Mouse (Mus musculus): ENCODE data around the gene Cdh23. TPM values are rescaled to one million over a fixed set of nuclear protein-coding genes. Genes with fewer than 3 reads are reported as not detected.

Gene Cdh23
- polyA plus RNA-seq, 1 experiment from 2014 or later = 0.26 TPM

- no peaks in the 10 kb centered on the region for H3K36me3 ChIP-seq (ENCODE audit: control insufficient read depth, insufficient read depth)
- no peak for ATAC-seq
- H3K27me3 ChIP-seq (replicated peaks; ENCODE audit: control insufficient read depth, insufficient read depth, low read length) = peaks cover 46% of the 10 kb centered on the region
- no peak overlapping the region for H3K9ac ChIP-seq (ENCODE audit: low read depth, low read length)
- 0 out of 2 replicates have a peak, but pooled peaks cover 2% of the 10 kb centered on the region for H3K4me1 ChIP-seq (replicated peaks; ENCODE audit: control insufficient read depth, insufficient read depth, low read length)
- WGBS = 5% methylated on average over 50 of the region's 50 CpGs
- no peak for TF ChIP-seq CTCF (IDR thresholded peaks at IDR 0.05; ENCODE audit: low read depth)
- peak overlapping the region; percentile 98 for H3K4me2 ChIP-seq (replicated peaks; ENCODE audit: low read depth)
- no peak overlapping the region for H3K27ac ChIP-seq (ENCODE audit: low read depth, low read length)
- H3K9me3 ChIP-seq (ENCODE audit: control insufficient read depth) = no peaks in the 10 kb centered on the region
- H3K4me3 ChIP-seq (ENCODE audit: low read depth, low read length) = peak overlapping the region; percentile 54
These were observed 10.3 kb downstream of the Cdh23 start for GRCm38 (mm10) chr10:60685764-60686640.

GRCm38 (mm10) chr10:60678926-60679325 is 17.4 kb downstream of the Cdh23 start:
- Histone ChIP-seq H3K4me2 (replicated peaks; ENCODE audit: low read depth) (no peak overlapping the region), H3K9me3 (ENCODE audit: control insufficient read depth) (no peaks in the 10 kb centered on the region), H3K4me3 (ENCODE audit: low read depth, low read length) (no peak overlapping the region), H3K27me3 (replicated peaks; ENCODE audit: control insufficient read depth, insufficient read depth, low read length) (no peaks in the 10 kb centered on the region), H3K4me1 (replicated peaks; ENCODE audit: control insufficient read depth, insufficient read depth, low read length) (no peaks in the 10 kb centered on the region), H3K9ac (ENCODE audit: low read depth, low read length) (no peak overlapping the region), H3K27ac (ENCODE audit: low read depth, low read length) (no peak overlapping the region), H3K36me3 (ENCODE audit: control insufficient read depth, insufficient read depth) (no peaks in the 10 kb centered on the region)
- no peak for TF ChIP-seq CTCF (IDR thresholded peaks at IDR 0.05; ENCODE audit: low read depth)
- WGBS = 84% methylated on average over 3 of the region's 3 CpGs
- no peak for ATAC-seq

- Histone ChIP-seq H3K27ac (ENCODE audit: low read depth, low read length) (no peak overlapping the region), H3K27me3 (replicated peaks; ENCODE audit: control insufficient read depth, insufficient read depth, low read length) (no peaks in the 10 kb centered on the region), H3K36me3 (ENCODE audit: control insufficient read depth, insufficient read depth) (no peaks in the 10 kb centered on the region), H3K4me3 (ENCODE audit: low read depth, low read length) (no peak overlapping the region), H3K4me2 (replicated peaks; ENCODE audit: low read depth) (no peak overlapping the region), H3K9me3 (ENCODE audit: control insufficient read depth) (no peaks in the 10 kb centered on the region), H3K4me1 (replicated peaks; ENCODE audit: control insufficient read depth, insufficient read depth, low read length) (no peaks in the 10 kb centered on the region), H3K9ac (ENCODE audit: low read depth, low read length) (no peak overlapping the region)
- ATAC-seq = no peak
- TF ChIP-seq CTCF (IDR thresholded peaks at IDR 0.05; ENCODE audit: low read depth) = no peak
- 63% methylated on average over 4 of the region's 4 CpGs for WGBS
These were observed 19.0 kb downstream of the Cdh23 start for GRCm38 (mm10) chr10:60677319-60677718.

GRCm38 (mm10) chr10:60670166-60670565 is 26.1 kb downstream of the Cdh23 start:
- H3K9me3 ChIP-seq (ENCODE audit: control insufficient read depth) = no peaks in the 10 kb centered on the region
- no peak overlapping the region for H3K4me3 ChIP-seq (ENCODE audit: low read depth, low read length)
- no peak for TF ChIP-seq CTCF (IDR thresholded peaks at IDR 0.05; ENCODE audit: low read depth)
- no peak overlapping the region for H3K27ac ChIP-seq (ENCODE audit: low read depth, low read length)
- WGBS = 52% methylated on average over 8 of the region's 8 CpGs
- no peaks in the 10 kb centered on the region for H3K36me3 ChIP-seq (ENCODE audit: control insufficient read depth, insufficient read depth)
- H3K9ac ChIP-seq (ENCODE audit: low read depth, low read length) = no peak overlapping the region
- ATAC-seq = no peak
- no peak overlapping the region for H3K4me2 ChIP-seq (replicated peaks; ENCODE audit: low read depth)
- no peaks in the 10 kb centered on the region for H3K27me3 ChIP-seq (replicated peaks; ENCODE audit: control insufficient read depth, insufficient read depth, low read length)
- H3K4me1 ChIP-seq (replicated peaks; ENCODE audit: control insufficient read depth, insufficient read depth, low read length) = no peaks in the 10 kb centered on the region

GRCm38 (mm10) chr10:60668591-60668990 is 27.7 kb downstream of the Cdh23 start:
- Histone ChIP-seq H3K36me3 (ENCODE audit: control insufficient read depth, insufficient read depth) (no peaks in the 10 kb centered on the region), H3K4me3 (ENCODE audit: low read depth, low read length) (no peak overlapping the region), H3K9me3 (ENCODE audit: control insufficient read depth) (no peaks in the 10 kb centered on the region), H3K4me2 (replicated peaks; ENCODE audit: low read depth) (no peak overlapping the region), H3K4me1 (replicated peaks; ENCODE audit: control insufficient read depth, insufficient read depth, low read length) (no peaks in the 10 kb centered on the region), H3K27me3 (replicated peaks; ENCODE audit: control insufficient read depth, insufficient read depth, low read length) (no peaks in the 10 kb centered on the region), H3K27ac (ENCODE audit: low read depth, low read length) (no peak overlapping the region), H3K9ac (ENCODE audit: low read depth, low read length) (no peak overlapping the region)
- ATAC-seq = no peak
- WGBS = 86% methylated on average over 3 of the region's 3 CpGs
- TF ChIP-seq CTCF (IDR thresholded peaks at IDR 0.05; ENCODE audit: low read depth) = no peak

GRCm38 (mm10) chr10:60660986-60661385 is 35.3 kb downstream of the Cdh23 start:
- no peak overlapping the region for H3K27ac ChIP-seq (ENCODE audit: low read depth, low read length)
- no peaks in the 10 kb centered on the region for H3K4me1 ChIP-seq (replicated peaks; ENCODE audit: control insufficient read depth, insufficient read depth, low read length)
- no peak for TF ChIP-seq CTCF (IDR thresholded peaks at IDR 0.05; ENCODE audit: low read depth)
- WGBS = 82% methylated on average over 9 of the region's 9 CpGs
- no peaks in the 10 kb centered on the region for H3K36me3 ChIP-seq (ENCODE audit: control insufficient read depth, insufficient read depth)
- ATAC-seq = no peak
- H3K4me2 ChIP-seq (replicated peaks; ENCODE audit: low read depth) = no peak overlapping the region
- no peak overlapping the region for H3K4me3 ChIP-seq (ENCODE audit: low read depth, low read length)
- H3K9ac ChIP-seq (ENCODE audit: low read depth, low read length) = no peak overlapping the region
- no peaks in the 10 kb centered on the region for H3K27me3 ChIP-seq (replicated peaks; ENCODE audit: control insufficient read depth, insufficient read depth, low read length)
- no peaks in the 10 kb centered on the region for H3K9me3 ChIP-seq (ENCODE audit: control insufficient read depth)

Measured in intestine, postnatal 0 days (tissue).